Mouse (Mus musculus) lung, postnatal 14 days (tissue): ENCODE data around the gene Sgcd.
A peak's percentile ranks its signal among the peaks of the same experiment; 100 is the strongest.

Source experiments
- DNase-seq: peaks from one replicate; pipeline ENCODE4 v3.0.0; 2021

Gene Sgcd

GRCm38 (mm10) chr11:47988697-47989533, at the start of gene Sgcd:
TSS of gene Sgcd (minus strand) at chr11:47988969.
- DNase-seq: peak; percentile 4

GRCm38 (mm10) chr11:48038051-48038450, 49.3 kb upstream of the Sgcd start:
- DNase-seq: no peak

- no peak for DNase-seq
Measured at GRCm38 (mm10) chr11:48012836-48013235, 24.1 kb upstream of the Sgcd start.

GRCm38 (mm10) chr11:47988333-47988696, 454 bp downstream of the Sgcd start:
- no peak for DNase-seq

GRCm38 (mm10) chr11:47987893-47988267, 889 bp downstream of the Sgcd start:
- no peak for DNase-seq

- no peak for DNase-seq
Measured at GRCm38 (mm10) chr11:47987251-47987892, 1.4 kb downstream of the Sgcd start.

GRCm38 (mm10) chr11:47982152-47982551, 6.6 kb downstream of the Sgcd start:
- no peak for DNase-seq

GRCm38 (mm10) chr11:47981108-47981507, 7.7 kb downstream of the Sgcd start:
- no peak for DNase-seq

GRCm38 (mm10) chr11:47953291-47953690, 35.5 kb downstream of the Sgcd start:
- DNase-seq: no peak

- DNase-seq: no peak
Measured at GRCm38 (mm10) chr11:47952366-47952765, 36.4 kb downstream of the Sgcd start.

- no peak for DNase-seq
Measured at GRCm38 (mm10) chr11:47939795-47940194, 49.0 kb downstream of the Sgcd start.

- DNase-seq: no peak
Measured at GRCm38 (mm10) chr11:47917616-47918015, 71.2 kb downstream of the Sgcd start.

- no peak for DNase-seq
Measured at GRCm38 (mm10) chr11:47891617-47892172, 97.1 kb downstream of the Sgcd start.

- DNase-seq: peak; percentile 24
Measured at GRCm38 (mm10) chr11:47890315-47890714, 98.5 kb downstream of the Sgcd start.

- DNase-seq: no peak
Measured at GRCm38 (mm10) chr11:47885310-47885709, 103.5 kb downstream of the Sgcd start.

GRCm38 (mm10) chr11:47883545-47883944, 105.2 kb downstream of the Sgcd start:
- DNase-seq: no peak

- no peak for DNase-seq
Measured at GRCm38 (mm10) chr11:47876633-47877170, 112.1 kb downstream of the Sgcd start.

- DNase-seq: no peak
Measured at GRCm38 (mm10) chr11:47845894-47846293, 142.9 kb downstream of the Sgcd start.

GRCm38 (mm10) chr11:47833283-47833682, 155.5 kb downstream of the Sgcd start:
- no peak for DNase-seq

- no peak for DNase-seq
Measured at GRCm38 (mm10) chr11:47810307-47810706, 178.5 kb downstream of the Sgcd start.

GRCm38 (mm10) chr11:47804101-47804715, 184.6 kb downstream of the Sgcd start:
- DNase-seq: no peak

- no peak for DNase-seq
Measured at GRCm38 (mm10) chr11:47777916-47778226, 210.9 kb downstream of the Sgcd start.

- DNase-seq: no peak
Measured at GRCm38 (mm10) chr11:47777226-47777915, 211.4 kb downstream of the Sgcd start.
